ENCODE assay signal across 22 mouse cellular contexts in genomic region chr3:29963447-29963846, GRCm38 (mm10).
"Had no signal": no experiment of that assay in that cellular context is flagged by ENCODE, and none has a peak within 500 bp of the region (broad histone marks: within the 10 kb centered on the region; RNA-seq: fewer than 3 reads in every experiment).

No protein-coding gene starts in this region.

- H3K27ac ChIP-seq: heart, embryonic 10.5 days; hindbrain, embryonic 13.5 days; hindbrain, embryonic 15.5 days; hindbrain, postnatal 0 days; kidney, embryonic 15.5 days; kidney, postnatal 0 days; limb, embryonic 12.5 days; limb, embryonic 15.5 days had no signal

- H3K36me3 ChIP-seq: hindbrain, embryonic 13.5 days; hindbrain, embryonic 15.5 days had no signal

- H3K27me3 ChIP-seq: heart, embryonic 12.5 days; hindbrain, embryonic 13.5 days; hindbrain, embryonic 15.5 days; kidney, embryonic 15.5 days; limb, embryonic 12.5 days; limb, embryonic 15.5 days had no signal

- H3K4me1 ChIP-seq: heart, embryonic 10.5 days; hindbrain, embryonic 13.5 days; hindbrain, embryonic 15.5 days; kidney, embryonic 15.5 days; limb, embryonic 12.5 days; limb, embryonic 15.5 days had no signal

- H3K4me3 ChIP-seq: heart, embryonic 10.5 days; heart, embryonic 12.5 days; hindbrain, embryonic 13.5 days; hindbrain, embryonic 15.5 days; kidney, embryonic 15.5 days; limb, embryonic 12.5 days; limb, embryonic 15.5 days had no signal

- DNase-seq: forebrain, postnatal 0 days; gastrocnemius, postnatal 14 days; gastrocnemius, postnatal 36 days; heart, postnatal 10 days; kidney, adult 11 months; kidney, adult 2 months; kidney, adult 9 months; kidney, postnatal 14 days; kidney, postnatal 36 days; layer of hippocampus, adult 9-11 months; layer of hippocampus, postnatal 36 days; left cerebral cortex, postnatal 4 days had no signal

- H3K9me3 ChIP-seq: heart, embryonic 10.5 days; heart, embryonic 12.5 days; hindbrain, embryonic 13.5 days; hindbrain, embryonic 15.5 days; kidney, embryonic 15.5 days; limb, embryonic 12.5 days; limb, embryonic 15.5 days had no signal

- ATAC-seq: forebrain, postnatal 0 days; hindbrain, postnatal 0 days; intestine, embryonic 16.5 days had no signal

- H3K4me2 ChIP-seq: heart, embryonic 12.5 days; hindbrain, embryonic 13.5 days; hindbrain, embryonic 15.5 days; kidney, embryonic 15.5 days; limb, embryonic 12.5 days; limb, embryonic 15.5 days had no signal

- H3K9ac ChIP-seq: forebrain, postnatal 0 days; heart, embryonic 12.5 days; hindbrain, embryonic 13.5 days; hindbrain, embryonic 15.5 days; kidney, embryonic 15.5 days; limb, embryonic 12.5 days; limb, embryonic 15.5 days had no signal
